33 mouse cellular contexts compared by ENCODE assay signal in genomic region chr14:20719767-20720166, GRCm38 (mm10).
"Had no signal": no experiment of that assay in that cellular context is flagged by ENCODE, and none has a peak within 500 bp of the region (broad histone marks: within the 10 kb centered on the region; RNA-seq: fewer than 3 reads in every experiment).

No protein-coding gene starts in this region.

- H3K27me3 ChIP-seq: heart, embryonic 12.5 days; heart, embryonic 13.5 days; heart, embryonic 15.5 days; hindbrain, embryonic 12.5 days; hindbrain, embryonic 13.5 days; hindbrain, embryonic 15.5 days; intestine, embryonic 15.5 days; kidney, embryonic 15.5 days had no signal

- H3K27ac ChIP-seq: heart, embryonic 13.5 days; heart, embryonic 15.5 days; hindbrain, embryonic 10.5 days; hindbrain, embryonic 12.5 days; hindbrain, embryonic 13.5 days; hindbrain, embryonic 14.5 days; hindbrain, embryonic 15.5 days; hindbrain, postnatal 0 days; intestine, embryonic 15.5 days; kidney, embryonic 15.5 days; kidney, postnatal 0 days; layer of hippocampus, adult 2 months; left cerebral cortex, adult 2 months had no signal

- ATAC-seq: hindbrain, embryonic 16.5 days; hindbrain, postnatal 0 days; inflammation-experienced regulatory T-cells, adult 6 months; intestine, embryonic 15.5 days; intestine, embryonic 16.5 days; intestine, postnatal 0 days had no signal

- H3K4me1 ChIP-seq: hindbrain, embryonic 10.5 days; hindbrain, embryonic 12.5 days; hindbrain, embryonic 13.5 days; hindbrain, embryonic 15.5 days; intestine, embryonic 15.5 days; kidney, embryonic 15.5 days had no signal

- DNase-seq: heart, postnatal 10 days; heart, postnatal 14 days; heart, postnatal 36 days; kidney, adult 11 months; kidney, adult 18-20 months; kidney, adult 2 months; kidney, adult 8-10 months; kidney, adult 9 months; kidney, postnatal 10 days; kidney, postnatal 14 days; kidney, postnatal 36 days; kidney, postnatal 4 days; layer of hippocampus, adult 9-11 months; layer of hippocampus, postnatal 36 days had no signal

- H3K4me2 ChIP-seq: heart, embryonic 11.5 days; heart, embryonic 12.5 days; heart, embryonic 13.5 days; heart, embryonic 15.5 days; hindbrain, embryonic 12.5 days; hindbrain, embryonic 13.5 days; hindbrain, embryonic 14.5 days; hindbrain, embryonic 15.5 days; intestine, embryonic 15.5 days; kidney, embryonic 15.5 days had no signal

- H3K4me3 ChIP-seq: heart, embryonic 12.5 days; heart, embryonic 13.5 days; heart, embryonic 15.5 days; hindbrain, embryonic 10.5 days; hindbrain, embryonic 12.5 days; hindbrain, embryonic 13.5 days; hindbrain, embryonic 15.5 days; intestine, embryonic 15.5 days; kidney, embryonic 15.5 days; layer of hippocampus, adult 2 months; left cerebral cortex, adult 2 months had no signal

- H3K9me3 ChIP-seq: heart, embryonic 12.5 days; heart, embryonic 13.5 days; heart, embryonic 15.5 days; hindbrain, embryonic 10.5 days; hindbrain, embryonic 12.5 days; hindbrain, embryonic 13.5 days; hindbrain, embryonic 15.5 days; intestine, embryonic 15.5 days; kidney, embryonic 15.5 days had no signal

- H3K9ac ChIP-seq: heart, embryonic 12.5 days; heart, embryonic 13.5 days; heart, embryonic 15.5 days; hindbrain, embryonic 12.5 days; hindbrain, embryonic 13.5 days; hindbrain, embryonic 14.5 days; hindbrain, embryonic 15.5 days; intestine, embryonic 15.5 days; kidney, embryonic 15.5 days had no signal
